In genomic region chr17:69604698-69605097, GRCm38 (mm10) we compare ENCODE assay signal across 10 mouse cellular contexts.
DNase-seq lines count a peak whose midpoint lies in the region; ATAC-seq and TF ChIP-seq lines count a peak whose summit lies in the region.
"Had no signal": no experiment of that assay in that cellular context is flagged by ENCODE, and none has a peak within 500 bp of the region (broad histone marks: within the 10 kb centered on the region; RNA-seq: fewer than 3 reads in every experiment).

No protein-coding gene starts in this region.

- peak; percentile 11 for DNase-seq in kidney, adult 18-20 months
- DNase-seq in adrenal gland, adult 8-10 months = peak; percentile 3
- DNase-seq in forebrain, postnatal 0 days = peak; percentile 58
- peak; percentile 16 for DNase-seq in retina, adult 2 months (ENCODE audit: low read depth, low spot score)
- no peak for DNase-seq in lung, postnatal 0 days (ENCODE audit: low spot score)

- no peak overlapping the region for H3K4me3 ChIP-seq in kidney, embryonic 14.5 days (ENCODE audit: low read length)
- no peak overlapping the region for H3K4me3 ChIP-seq in forebrain, postnatal 0 days (ENCODE audit: low read depth, low read length)
- H3K4me3 ChIP-seq in lung, postnatal 0 days (ENCODE audit: low read depth, low read length) = no peak overlapping the region
- H3K4me3 ChIP-seq: myocyte had no signal

- ATAC-seq in kidney, embryonic 14.5 days (ENCODE audit: low FRiP score, low TSS enrichment) = no peak
- ATAC-seq in forebrain, postnatal 0 days = peak; percentile 34; the same call in 1 of the 2 replicates
- ATAC-seq in lung, postnatal 0 days = no peak
- ATAC-seq in CD4-positive, CD25-positive, alpha-beta regulatory T cell, adult 4 months = no peak
- no peak for ATAC-seq in megakaryocyte, adult 5-6 weeks (ENCODE audit: poor library complexity, severe bottlenecking)

- H3K4me2 ChIP-seq in kidney, embryonic 14.5 days (replicated peaks; ENCODE audit: low read depth, low read length) = no peak overlapping the region
- no peak overlapping the region for H3K4me2 ChIP-seq in forebrain, postnatal 0 days (ENCODE audit: low read depth)
- no peak overlapping the region for H3K4me2 ChIP-seq in lung, postnatal 0 days (replicated peaks; ENCODE audit: low read depth, low read length)

- TF ChIP-seq CTCF in forebrain, postnatal 0 days (IDR thresholded peaks at IDR 0.05; ENCODE audit: low read depth) = peak; percentile 74
- TF ChIP-seq CTCF in lung, postnatal 0 days (IDR thresholded peaks at IDR 0.05) = no peak

- WGBS in kidney, embryonic 14.5 days = 72% methylated on average over 6 of the region's 6 CpGs
- 56% methylated on average over 6 of the region's 6 CpGs for WGBS in forebrain, postnatal 0 days
- 55% methylated on average over 6 of the region's 6 CpGs for whole genome bisulfite sequencing in lung, postnatal 0 days

- no peaks in the 10 kb centered on the region for H3K27me3 ChIP-seq in kidney, embryonic 14.5 days (ENCODE audit: control insufficient read depth, insufficient read depth, low read length)
- no peaks in the 10 kb centered on the region for H3K27me3 ChIP-seq in forebrain, postnatal 0 days (ENCODE audit: insufficient read depth, low read length)
- no peaks in the 10 kb centered on the region for H3K27me3 ChIP-seq in lung, postnatal 0 days (replicated peaks; ENCODE audit: insufficient read depth, low read length)

- H3K9me3 ChIP-seq in kidney, embryonic 14.5 days (ENCODE audit: control insufficient read depth, low read length) = no peaks in the 10 kb centered on the region
- H3K9me3 ChIP-seq in forebrain, postnatal 0 days (ENCODE audit: low read length) = no peaks in the 10 kb centered on the region
- H3K9me3 ChIP-seq in lung, postnatal 0 days (ENCODE audit: low read length) = no peaks in the 10 kb centered on the region

- no peak overlapping the region for H3K9ac ChIP-seq in kidney, embryonic 14.5 days (ENCODE audit: low read depth, low read length)
- no peak overlapping the region for H3K9ac ChIP-seq in forebrain, postnatal 0 days
- no peak overlapping the region for H3K9ac ChIP-seq in lung, postnatal 0 days (replicated peaks; ENCODE audit: low read depth)

- TF ChIP-seq EP300 in lung, postnatal 0 days (IDR thresholded peaks at IDR 0.05) = no peak

- H3K36me3 ChIP-seq in kidney, embryonic 14.5 days (ENCODE audit: control insufficient read depth, insufficient read depth, low read length) = no peaks in the 10 kb centered on the region
- no peaks in the 10 kb centered on the region for H3K36me3 ChIP-seq in forebrain, postnatal 0 days (ENCODE audit: insufficient read depth)
- no peaks in the 10 kb centered on the region for H3K36me3 ChIP-seq in lung, postnatal 0 days (ENCODE audit: insufficient read depth, low read length)
- H3K36me3 ChIP-seq: G1E had no signal

- no peak overlapping the region for H3K27ac ChIP-seq in kidney, embryonic 14.5 days (ENCODE audit: low read depth, low read length)
- H3K27ac ChIP-seq in forebrain, postnatal 0 days (ENCODE audit: low read depth, low read length) = no peak overlapping the region
- no peak overlapping the region for H3K27ac ChIP-seq in lung, postnatal 0 days (ENCODE audit: low read length)

- H3K4me1 ChIP-seq in kidney, embryonic 14.5 days (ENCODE audit: control insufficient read depth, insufficient read depth, low read length) = no peaks in the 10 kb centered on the region
- no peaks in the 10 kb centered on the region for H3K4me1 ChIP-seq in forebrain, postnatal 0 days (ENCODE audit: insufficient read depth)
- no peaks in the 10 kb centered on the region for H3K4me1 ChIP-seq in lung, postnatal 0 days (ENCODE audit: insufficient read depth, low read depth, low read length)
